Mouse (Mus musculus) erythroblast, embryonic 14.5 days (primary cell): ENCODE data around the gene Cfap99. TPM values are rescaled to one million over a fixed set of nuclear protein-coding genes. Genes with fewer than 3 reads are reported as not detected.

Source experiments
- H3K27me3 ChIP-seq: 2 replicates; pipeline ENCODE4 v1.6.1; 2012; ENCODE audit warnings: inconsistent platforms; ENCODE audit not compliant: control insufficient read depth
- H3K36me3 ChIP-seq: 2 replicates; pipeline ENCODE4 v1.6.1; 2012; ENCODE audit warnings: mild to moderate bottlenecking, inconsistent platforms; ENCODE audit not compliant: control insufficient read depth
- H3K4me1 ChIP-seq: 2 replicates; pipeline ENCODE4 v1.6.1; 2012; ENCODE audit warnings: inconsistent platforms; ENCODE audit not compliant: control insufficient read depth
- H3K4me3 ChIP-seq: replicated peaks from 2 replicates; pipeline ENCODE3; 2012; ENCODE audit warnings: moderate library complexity, mild to moderate bottlenecking, inconsistent platforms
- H3K9me3 ChIP-seq: 2 replicates; pipeline ENCODE4 v1.6.1; 2012; ENCODE audit warnings: low read length, inconsistent platforms, mixed read lengths; ENCODE audit not compliant: control insufficient read depth
- GATA1 ChIP-seq: IDR thresholded peaks from 2 replicates; pipeline ENCODE4 v1.6.1; 2012; ENCODE audit warnings: low read length, inconsistent platforms, mixed read lengths
- TAL1 ChIP-seq: IDR thresholded peaks from 3 replicates; pipeline ENCODE4 v1.6.1; 2012; ENCODE audit warnings: low read length, inconsistent platforms, mixed read lengths
- polyA plus RNA-seq: library from polyadenylated mRNA; stranded (reverse); fragments of >175 nt; gene quantifications from 2 replicates; pipeline ENCODE4 v1.2.3, GENCODE M21; 2012

The Cfap99 gene
- polyA plus RNA-seq, result not detected in 2 replicates

DNA sequence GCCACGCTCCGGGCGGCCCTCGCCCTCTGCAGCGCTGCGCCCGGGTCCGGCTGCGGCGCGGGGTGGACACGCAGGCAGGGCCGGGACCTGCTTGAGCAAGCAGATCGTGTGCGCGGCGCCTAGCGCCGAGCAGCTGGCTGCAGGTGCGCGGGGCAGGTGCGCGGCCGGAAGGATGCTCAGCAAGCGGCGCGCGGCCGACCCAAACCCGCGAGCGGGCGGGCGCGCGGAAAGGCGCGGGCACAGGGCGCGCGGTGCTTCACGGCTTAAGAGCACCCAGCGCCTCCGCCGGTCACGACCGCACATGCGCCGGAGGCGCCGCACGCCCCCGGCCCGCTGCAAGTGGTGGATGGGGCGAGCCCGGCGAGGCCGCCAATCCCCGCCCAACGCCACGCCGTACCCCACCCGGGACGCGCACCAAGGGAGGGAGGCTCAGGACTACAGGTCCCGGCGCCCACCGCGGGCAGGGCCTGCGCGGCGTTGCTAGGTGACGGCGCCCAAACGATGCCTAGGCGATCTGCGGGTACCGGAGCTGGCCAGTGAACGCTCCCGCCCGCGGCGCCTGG is at the start of gene Cfap99, which contains the start of gene Zfyve28:
Gene Cfap99 (plus strand): TSS at position 447 of the 563 bp plus-strand sequence.
Gene Zfyve28 (minus strand): TSS at position 296 of the 563 bp plus-strand sequence.
- peaks cover 4% of the 10 kb centered on the region for H3K4me1 ChIP-seq
- peak within 1 kb of the TSS; percentile 45 for H3K4me3 ChIP-seq
- peaks cover 3% of the 10 kb centered on the region; the same call in 1 of the 2 replicates for H3K9me3 ChIP-seq
- H3K36me3 ChIP-seq, result no peaks in the 10 kb centered on the region
- H3K27me3 ChIP-seq, result peaks cover 82% of the 10 kb centered on the region
- TF ChIP-seq GATA1, result no peak
- no peak for TF ChIP-seq TAL1

GRCm38 (mm10) chr5:34242224-34242963 is 46.0 kb upstream of the Cfap99 start:
- Histone ChIP-seq H3K36me3 (no peaks in the 10 kb centered on the region), H3K4me3 (no peak overlapping the region), H3K4me1 (peaks cover 44% of the 10 kb centered on the region), H3K9me3 (no peaks in the 10 kb centered on the region), H3K27me3 (no peaks in the 10 kb centered on the region)
- no peak for TF ChIP-seq TAL1
- no peak for TF ChIP-seq GATA1

- H3K9me3 ChIP-seq, result no peaks in the 10 kb centered on the region
- TF ChIP-seq GATA1 (no peak), TAL1 (no peak)
- no peaks in the 10 kb centered on the region for H3K36me3 ChIP-seq
- H3K4me3 ChIP-seq, result no peak overlapping the region
- peaks cover 44% of the 10 kb centered on the region for H3K4me1 ChIP-seq
- H3K27me3 ChIP-seq, result no peaks in the 10 kb centered on the region
Measured at GRCm38 (mm10) chr5:34243062-34243461, 45.3 kb upstream of the Cfap99 start.

DNA sequence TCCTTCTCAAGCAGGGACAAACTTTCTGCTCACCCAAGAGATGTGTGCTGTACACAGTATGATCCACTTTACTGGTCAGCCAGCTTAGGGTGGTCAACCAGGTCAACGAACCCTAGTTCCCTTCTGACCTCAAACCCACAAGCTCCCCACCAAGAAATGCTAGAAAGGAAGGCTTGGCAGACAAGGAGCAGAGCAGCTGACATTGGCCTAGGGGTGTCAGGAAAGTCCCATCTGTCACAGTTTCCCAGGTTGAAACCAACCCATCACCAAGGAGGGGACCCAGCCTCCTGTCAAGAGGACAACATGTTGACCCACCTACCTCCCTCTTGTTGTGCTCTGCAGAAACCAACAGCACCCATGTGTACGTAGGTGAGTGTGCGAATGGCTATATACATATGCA is 42.0 kb upstream of the Cfap99 start:
- Histone ChIP-seq H3K4me1 (peaks cover 44% of the 10 kb centered on the region), H3K4me3 (no peak overlapping the region), H3K36me3 (no peaks in the 10 kb centered on the region), H3K27me3 (no peaks in the 10 kb centered on the region), H3K9me3 (no peaks in the 10 kb centered on the region)
- TF ChIP-seq TAL1 (no peak), GATA1 (no peak)

- H3K4me1 ChIP-seq, result peaks cover 27% of the 10 kb centered on the region
- H3K9me3 ChIP-seq, result no peaks in the 10 kb centered on the region
- no peak for TF ChIP-seq TAL1
- TF ChIP-seq GATA1, result no peak
- H3K4me3 ChIP-seq, result no peak overlapping the region
- no peaks in the 10 kb centered on the region for H3K36me3 ChIP-seq
- H3K27me3 ChIP-seq, result no peaks in the 10 kb centered on the region
Measured at GRCm38 (mm10) chr5:34249132-34249531, 39.3 kb upstream of the Cfap99 start.

DNA sequence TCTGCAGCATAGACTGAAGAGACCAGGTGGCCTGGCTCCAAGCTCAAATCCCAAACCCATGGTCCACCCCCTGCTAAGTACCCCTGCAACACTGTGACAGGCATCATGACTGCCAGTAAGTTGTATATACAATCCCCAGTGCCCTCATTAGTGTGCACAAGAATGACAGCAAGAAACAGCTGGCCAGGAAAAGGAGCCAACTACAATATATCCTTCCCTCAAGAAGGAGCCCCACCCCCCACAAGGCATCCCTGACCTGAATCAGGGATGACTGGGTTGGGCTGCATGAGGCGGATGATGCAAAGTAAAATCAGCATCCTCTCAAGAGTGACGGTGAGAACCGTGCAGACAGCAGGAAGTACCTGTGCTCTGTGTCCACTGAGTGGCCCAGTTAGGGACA is 38.3 kb upstream of the Cfap99 start:
- H3K9me3 ChIP-seq, result no peaks in the 10 kb centered on the region
- H3K4me1 ChIP-seq, result peaks cover 21% of the 10 kb centered on the region
- no peak overlapping the region for H3K4me3 ChIP-seq
- H3K36me3 ChIP-seq, result no peaks in the 10 kb centered on the region
- TF ChIP-seq GATA1 (no peak), TAL1 (no peak)
- H3K27me3 ChIP-seq, result no peaks in the 10 kb centered on the region

- no peaks in the 10 kb centered on the region for H3K36me3 ChIP-seq
- H3K4me1 ChIP-seq, result peaks cover 5% of the 10 kb centered on the region
- TF ChIP-seq TAL1 (no peak), GATA1 (no peak)
Measured at GRCm38 (mm10) chr5:34251794-34252193, 36.6 kb upstream of the Cfap99 start.

DNA sequence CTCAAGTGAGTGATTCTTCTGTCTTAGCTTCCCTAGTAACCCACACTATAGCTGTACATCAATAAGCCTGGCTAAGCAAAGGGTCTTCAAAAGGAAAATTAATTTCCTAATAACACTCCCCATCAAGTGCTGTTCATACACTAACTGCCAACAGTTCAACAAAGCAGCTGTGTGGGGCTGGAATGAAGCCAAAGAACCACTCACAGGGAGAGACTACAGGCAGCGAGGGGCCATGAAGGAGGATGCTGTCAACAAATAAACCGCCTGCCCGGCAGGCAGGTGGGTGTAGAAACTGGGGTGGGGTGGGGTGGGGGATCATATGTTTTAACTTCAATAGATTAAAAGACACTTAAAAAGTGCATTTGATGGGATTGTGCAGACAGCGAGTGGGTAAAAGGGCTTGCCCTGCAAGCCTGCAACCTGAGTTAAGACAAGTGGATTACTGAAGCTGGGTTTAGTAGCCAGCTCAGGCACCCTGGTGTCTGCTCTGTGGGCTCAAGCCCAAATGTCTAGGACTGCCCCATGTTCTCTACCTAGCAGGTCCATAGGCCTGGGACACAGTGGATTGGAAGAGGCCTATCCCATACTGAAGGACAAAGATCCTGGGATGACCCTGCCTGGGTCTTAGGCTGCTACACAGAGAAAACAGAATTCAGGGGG is 36.0 kb upstream of the Cfap99 start:
- TF ChIP-seq TAL1, result no peak
- TF ChIP-seq GATA1, result no peak
- H3K27me3 ChIP-seq, result no peaks in the 10 kb centered on the region
- H3K4me3 ChIP-seq, result no peak overlapping the region
- H3K9me3 ChIP-seq, result no peaks in the 10 kb centered on the region
- no peaks in the 10 kb centered on the region for H3K36me3 ChIP-seq
- H3K4me1 ChIP-seq, result no peaks in the 10 kb centered on the region

More at GRCm38 (mm10) chr5:34251794-34252193, 36.6 kb upstream of the Cfap99 start:
- Histone ChIP-seq H3K4me3 (no peak overlapping the region), H3K9me3 (no peaks in the 10 kb centered on the region), H3K27me3 (no peaks in the 10 kb centered on the region)

DNA sequence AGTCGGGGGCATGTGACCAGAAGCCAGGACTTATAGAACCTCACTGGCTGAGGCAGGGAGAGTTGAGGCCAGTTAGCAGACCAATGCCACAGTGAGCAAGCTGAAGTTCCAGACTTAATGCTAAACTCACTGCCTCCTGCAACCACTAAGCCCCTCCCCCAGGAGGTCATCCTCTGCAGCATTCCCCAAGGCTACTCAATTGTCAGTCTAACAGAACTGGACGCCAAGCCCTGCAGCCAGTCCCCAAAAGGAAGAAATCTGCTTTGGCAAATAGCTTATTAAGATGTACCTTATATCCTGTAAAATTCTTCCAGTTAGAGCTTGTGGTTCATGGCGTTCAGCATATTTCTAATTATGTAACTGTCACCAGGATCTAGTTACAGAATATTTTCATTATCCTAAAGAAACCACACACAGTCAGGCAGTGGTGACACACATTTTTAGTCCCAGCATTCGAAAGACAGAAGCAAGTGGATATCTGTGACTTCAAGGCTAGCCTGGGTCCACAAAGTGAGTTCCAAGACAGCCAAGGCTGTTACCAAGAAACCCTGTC is 35.4 kb upstream of the Cfap99 start:
- Histone ChIP-seq H3K9me3 (no peaks in the 10 kb centered on the region), H3K36me3 (no peaks in the 10 kb centered on the region), H3K4me3 (no peak overlapping the region), H3K27me3 (no peaks in the 10 kb centered on the region), H3K4me1 (no peaks in the 10 kb centered on the region)
- TF ChIP-seq GATA1 (no peak), TAL1 (no peak)
